Mouse (Mus musculus) thymus, postnatal 36 days (tissue): Measurements from ENCODE around the gene Uchl1.

Source experiments
- DNase-seq, 2 experiments: peaks; one replicate each; pipeline ENCODE4 v3.0.0; 2022; ENCODE audit warnings: mixed read lengths in 2 of 2

Gene Uchl1

GRCm38 (mm10) chr5:66675983-66676382 lies at the start of gene Uchl1:
Gene Uchl1, plus strand, starts transcription at chr5:66676091.
- peak; percentile 78 to 87 for DNase-seq

GRCm38 (mm10) chr5:66627805-66628204 lies 48.1 kb upstream of the Uchl1 start:
- DNase-seq = no peak

- DNase-seq = no peak
Measured at GRCm38 (mm10) chr5:66635459-66636079, 40.3 kb upstream of the Uchl1 start.

GRCm38 (mm10) chr5:66642156-66642555 lies 33.7 kb upstream of the Uchl1 start:
- no peak for DNase-seq

- no peak for DNase-seq
Measured at GRCm38 (mm10) chr5:66643260-66643659, 32.6 kb upstream of the Uchl1 start.

GRCm38 (mm10) chr5:66647504-66647903 lies 28.4 kb upstream of the Uchl1 start:
- no peak for DNase-seq

- DNase-seq = no peak
Measured at GRCm38 (mm10) chr5:66654220-66654619, 21.7 kb upstream of the Uchl1 start.

- DNase-seq = no peak
Measured at GRCm38 (mm10) chr5:66675189-66675890, 551 bp upstream of the Uchl1 start.

GRCm38 (mm10) chr5:66676457-66677117 lies 696 bp downstream of the Uchl1 start:
- DNase-seq = peak; percentile 4 to 25

- no peak for DNase-seq
Measured at GRCm38 (mm10) chr5:66677411-66678345, 1.8 kb downstream of the Uchl1 start.

- no peak for DNase-seq
Measured at GRCm38 (mm10) chr5:66679222-66679621, 3.3 kb downstream of the Uchl1 start.

GRCm38 (mm10) chr5:66685930-66686329 lies 10.0 kb downstream of the Uchl1 start:
- DNase-seq = no peak

- peak; percentile 56 to 59 for DNase-seq
Measured at GRCm38 (mm10) chr5:66686863-66687262, 11.0 kb downstream of the Uchl1 start.

- DNase-seq = no peak
Measured at GRCm38 (mm10) chr5:66687737-66688136, 11.8 kb downstream of the Uchl1 start.

- no peak for DNase-seq
Measured at GRCm38 (mm10) chr5:66688286-66688685, 12.4 kb downstream of the Uchl1 start.

GRCm38 (mm10) chr5:66689796-66690195 lies 13.9 kb downstream of the Uchl1 start:
- DNase-seq = no peak

GRCm38 (mm10) chr5:66693231-66693630 lies 17.3 kb downstream of the Uchl1 start:
- no peak for DNase-seq

- no peak for DNase-seq
Measured at GRCm38 (mm10) chr5:66697119-66697518, 21.2 kb downstream of the Uchl1 start.

- no peak for DNase-seq
Measured at GRCm38 (mm10) chr5:66699911-66700310, 24.0 kb downstream of the Uchl1 start.

- no peak for DNase-seq
Measured at GRCm38 (mm10) chr5:66701951-66702350, 26.1 kb downstream of the Uchl1 start.

GRCm38 (mm10) chr5:66703317-66704004 lies 27.6 kb downstream of the Uchl1 start:
- no peak for DNase-seq

- DNase-seq = no peak
Measured at GRCm38 (mm10) chr5:66707859-66708258, 32.0 kb downstream of the Uchl1 start.
